Mouse (Mus musculus) neural tube, embryonic 11.5 days (tissue): ENCODE data around the gene Adarb1. TPM values are rescaled to one million over a fixed set of nuclear protein-coding genes. Genes with fewer than 3 reads are reported as not detected.

Experiments used
- ATAC-seq: fragments of 200-750 bp; cut with Nextera tagmentation; 2 replicates; pipeline ENCODE4 v1.8.0; 2017; ENCODE audit warnings: moderate number of reproducible peaks, mild to moderate bottlenecking, moderate TSS enrichment, moderate library complexity; ENCODE audit not compliant: insufficient read depth, low FRiP score, low TSS enrichment
- DNase-seq: peaks from one replicate; pipeline ENCODE4 v3.0.0-alpha.2; 2015; ENCODE audit warnings: low spot score
- H3K27ac ChIP-seq: fragments of 300-500 bp; sonication (generic); 2 replicates; pipeline ENCODE4 v1.5.1; 2014; ENCODE audit warnings: low read depth, mild to moderate bottlenecking, low read length
- H3K27me3 ChIP-seq: fragments of 300-500 bp; sonication (generic); 2 replicates; pipeline ENCODE4 v1.6.1; 2014; ENCODE audit warnings: mild to moderate bottlenecking, low read length, mixed read lengths; ENCODE audit not compliant: control insufficient read depth, insufficient read depth
- H3K36me3 ChIP-seq: fragments of 300-500 bp; sonication (generic); 2 replicates; pipeline ENCODE4 v1.6.1; 2014; ENCODE audit warnings: mild to moderate bottlenecking, low read length, moderate library complexity, mixed read lengths; ENCODE audit not compliant: control insufficient read depth, insufficient read depth
- H3K4me1 ChIP-seq: fragments of 300-500 bp; sonication (generic); 2 replicates; pipeline ENCODE4 v1.6.1; 2014; ENCODE audit warnings: low read length, mixed read lengths; ENCODE audit not compliant: control insufficient read depth, insufficient read depth
- H3K4me2 ChIP-seq: fragments of 300-500 bp; sonication (generic); 2 replicates; pipeline ENCODE4 v1.6.1; 2014; ENCODE audit warnings: low read depth, mild to moderate bottlenecking, moderate library complexity
- H3K4me3 ChIP-seq: fragments of 300-500 bp; sonication (generic); 2 replicates; pipeline ENCODE4 v1.5.1; 2014; ENCODE audit warnings: low read depth, low read length
- H3K9ac ChIP-seq: fragments of 300-500 bp; sonication (generic); 2 replicates; pipeline ENCODE4 v1.6.1; 2014; ENCODE audit warnings: mild to moderate bottlenecking, low read length
- H3K9me3 ChIP-seq: fragments of 300-500 bp; sonication (generic); 2 replicates; pipeline ENCODE4 v1.6.1; 2016; ENCODE audit warnings: low read length; ENCODE audit not compliant: control insufficient read depth
- WGBS: fragments of 180-500 bp; shearing (Covaris S2); extraction: QIAGEN DNeasy Blood & Tissue Kit; methylation state at CpG from one replicate; pipeline ENCODE4 v1.1.7; 2014; 5-methylcytosine and 5-hydroxymethylcytosine counted together
- polyA plus RNA-seq: library from polyadenylated mRNA; unstranded; fragments of >200 nt; fragmentation: Nextera tagmentation; extraction: Ambion mirVana; gene quantifications from 2 replicates; pipeline ENCODE4 v1.2.1, GENCODE M21; 2014

The Adarb1 gene
- polyA plus RNA-seq, 1 experiment from 2014 or later, result 5.1 TPM

- Histone ChIP-seq H3K4me1 (peaks cover 18% of the 10 kb centered on the region), H3K9me3 (no peaks in the 10 kb centered on the region), H3K36me3 (no peaks in the 10 kb centered on the region), H3K4me3 (no peak overlapping the region), H3K27ac (no peak overlapping the region), H3K4me2 (no peak overlapping the region), H3K27me3 (no peaks in the 10 kb centered on the region), H3K9ac (no peak overlapping the region)
- 77% methylated on average over 3 of the region's 3 CpGs for WGBS
- ATAC-seq (no peak), DNase-seq (no peak)
Measured at GRCm38 (mm10) chr10:77255231-77255630, 162.8 kb downstream of the Adarb1 start.

GRCm38 (mm10) chr10:77252790-77253189, 165.3 kb downstream of the Adarb1 start:
- H3K4me1 ChIP-seq, result peaks cover 7% of the 10 kb centered on the region
- no peak overlapping the region for H3K4me3 ChIP-seq
- H3K27me3 ChIP-seq, result no peaks in the 10 kb centered on the region
- H3K9ac ChIP-seq, result no peak overlapping the region
- ATAC-seq, result peak; percentile 65; the same call in 1 of the 2 replicates
- H3K36me3 ChIP-seq, result no peaks in the 10 kb centered on the region
- peak; percentile 87 for DNase-seq
- H3K9me3 ChIP-seq, result no peaks in the 10 kb centered on the region
- H3K4me2 ChIP-seq, result no peak overlapping the region
- WGBS, result 0% methylated on average over 4 of the region's 4 CpGs
- no peak overlapping the region for H3K27ac ChIP-seq

- no peaks in the 10 kb centered on the region for H3K36me3 ChIP-seq
- ATAC-seq, result no peak
- H3K9me3 ChIP-seq, result no peaks in the 10 kb centered on the region
- DNase-seq, result no peak
- H3K4me1 ChIP-seq, result peaks cover 11% of the 10 kb centered on the region
- WGBS, result 72% methylated on average over 18 of the region's 18 CpGs
- no peak overlapping the region for H3K4me2 ChIP-seq
- no peak overlapping the region for H3K4me3 ChIP-seq
- no peak overlapping the region for H3K27ac ChIP-seq
- no peak overlapping the region for H3K9ac ChIP-seq
- no peaks in the 10 kb centered on the region for H3K27me3 ChIP-seq
Measured at GRCm38 (mm10) chr10:77251784-77252539, 166.1 kb downstream of the Adarb1 start.

- 65% methylated on average over 18 of the region's 18 CpGs for WGBS
- H3K4me2 ChIP-seq, result no peak overlapping the region
- ATAC-seq, result no peak
- no peaks in the 10 kb centered on the region for H3K27me3 ChIP-seq
- DNase-seq, result no peak
- no peak overlapping the region for H3K27ac ChIP-seq
- H3K9ac ChIP-seq, result no peak overlapping the region
- H3K4me3 ChIP-seq, result no peak overlapping the region
- peaks cover 11% of the 10 kb centered on the region for H3K4me1 ChIP-seq
- H3K9me3 ChIP-seq, result no peaks in the 10 kb centered on the region
- H3K36me3 ChIP-seq, result no peaks in the 10 kb centered on the region
Measured at GRCm38 (mm10) chr10:77251223-77251783, 166.8 kb downstream of the Adarb1 start.

- ATAC-seq (no peak), DNase-seq (no peak)
- H3K36me3 ChIP-seq, result no peaks in the 10 kb centered on the region
- H3K27me3 ChIP-seq, result no peaks in the 10 kb centered on the region
- H3K9ac ChIP-seq, result no peak overlapping the region
- H3K4me3 ChIP-seq, result no peak overlapping the region
- 64% methylated on average over 7 of the region's 7 CpGs for whole genome bisulfite sequencing
- H3K9me3 ChIP-seq, result no peaks in the 10 kb centered on the region
- H3K4me1 ChIP-seq, result peaks cover 14% of the 10 kb centered on the region
- no peak overlapping the region for H3K4me2 ChIP-seq
- H3K27ac ChIP-seq, result no peak overlapping the region
Measured at GRCm38 (mm10) chr10:77247707-77248106, 170.4 kb downstream of the Adarb1 start.

GRCm38 (mm10) chr10:77247048-77247447, 171.0 kb downstream of the Adarb1 start:
- 90% methylated on average over 5 of the region's 5 CpGs for WGBS
- H3K36me3 ChIP-seq, result no peaks in the 10 kb centered on the region
- ATAC-seq (no peak), DNase-seq (no peak)
- H3K27ac ChIP-seq, result no peak overlapping the region
- no peaks in the 10 kb centered on the region for H3K27me3 ChIP-seq
- H3K4me2 ChIP-seq, result no peak overlapping the region
- H3K9me3 ChIP-seq, result no peaks in the 10 kb centered on the region
- H3K4me3 ChIP-seq, result no peak overlapping the region
- no peak overlapping the region for H3K9ac ChIP-seq
- peaks cover 9% of the 10 kb centered on the region; the same call in 1 of the 2 replicates for H3K4me1 ChIP-seq

GRCm38 (mm10) chr10:77244777-77245176, 173.3 kb downstream of the Adarb1 start:
- ATAC-seq (no peak), DNase-seq (no peak)
- Histone ChIP-seq H3K9ac (no peak overlapping the region), H3K4me2 (no peak overlapping the region), H3K4me3 (no peak overlapping the region), H3K9me3 (no peaks in the 10 kb centered on the region), H3K36me3 (no peaks in the 10 kb centered on the region), H3K4me1 (peaks cover 7% of the 10 kb centered on the region; the same call in 1 of the 2 replicates), H3K27ac (no peak overlapping the region), H3K27me3 (no peaks in the 10 kb centered on the region)
- 90% methylated on average over 6 of the region's 6 CpGs for WGBS

- Histone ChIP-seq H3K9ac (no peak overlapping the region), H3K36me3 (no peaks in the 10 kb centered on the region), H3K4me1 (peaks cover 7% of the 10 kb centered on the region; the same call in 1 of the 2 replicates), H3K4me3 (no peak overlapping the region), H3K9me3 (no peaks in the 10 kb centered on the region), H3K27ac (no peak overlapping the region), H3K27me3 (no peaks in the 10 kb centered on the region), H3K4me2 (no peak overlapping the region)
- ATAC-seq (no peak), DNase-seq (no peak)
- 75% methylated on average over 11 of the region's 11 CpGs for WGBS
Measured at GRCm38 (mm10) chr10:77243572-77244161, 174.4 kb downstream of the Adarb1 start.
